Mouse (Mus musculus) megakaryocyte-erythroid progenitor cell, adult 5-6 weeks (primary cell): ENCODE results near the gene Kifc3. TPM values are rescaled to one million over a fixed set of nuclear protein-coding genes. Genes with fewer than 3 reads are reported as not detected.

Experiments used
- ATAC-seq: replicated peaks from 2 replicates; pipeline ENCODE4 v1.8.0; 2016; ENCODE audit warnings: mild to moderate bottlenecking, inconsistent platforms; ENCODE audit not compliant: severe bottlenecking, poor library complexity, low FRiP score, low TSS enrichment
- total RNA-seq, 2 experiments: library from RNA; stranded (forward) in 1 of 2; stranded (reverse) in 1 of 2; fragments of 200-1000, 215-1000 nt in 1 of 2; fragments of >200 nt in 1 of 2; fragmentation: Nextera tagmentation in 1 of 2; gene quantifications; 2 replicates each; pipeline ENCODE4 v1.2.3; 2014 to 2017

The Kifc3 gene
- total RNA-seq, 2 experiments from 2014 or later: 1.4 TPM; not detected in 1

DNA sequence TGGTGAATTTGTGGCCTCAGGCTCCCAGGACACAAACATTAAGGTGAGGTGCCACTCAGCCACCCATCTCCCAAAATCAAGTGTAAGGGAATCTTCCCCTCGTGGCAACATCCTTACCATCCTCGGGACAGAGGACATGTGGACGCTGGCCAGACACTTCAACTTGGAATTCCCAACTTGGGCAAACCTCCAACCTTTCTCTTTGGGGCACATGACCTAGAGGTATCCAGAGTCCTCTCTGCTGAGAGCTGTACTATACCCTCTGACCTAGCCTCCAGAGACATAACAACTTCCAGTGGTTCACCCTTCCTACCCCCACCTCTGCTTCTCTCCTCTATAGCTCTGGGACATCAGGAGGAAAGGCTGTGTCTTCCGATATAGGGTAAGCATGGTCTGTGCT is 109.0 kb downstream of the Kifc3 start:
- ATAC-seq: no peak

GRCm38 (mm10) chr8:95085432-95086141 is 117.0 kb downstream of the Kifc3 start:
- ATAC-seq: no peak

GRCm38 (mm10) chr8:95084744-95085431 is 117.7 kb downstream of the Kifc3 start:
- ATAC-seq: no peak

DNA sequence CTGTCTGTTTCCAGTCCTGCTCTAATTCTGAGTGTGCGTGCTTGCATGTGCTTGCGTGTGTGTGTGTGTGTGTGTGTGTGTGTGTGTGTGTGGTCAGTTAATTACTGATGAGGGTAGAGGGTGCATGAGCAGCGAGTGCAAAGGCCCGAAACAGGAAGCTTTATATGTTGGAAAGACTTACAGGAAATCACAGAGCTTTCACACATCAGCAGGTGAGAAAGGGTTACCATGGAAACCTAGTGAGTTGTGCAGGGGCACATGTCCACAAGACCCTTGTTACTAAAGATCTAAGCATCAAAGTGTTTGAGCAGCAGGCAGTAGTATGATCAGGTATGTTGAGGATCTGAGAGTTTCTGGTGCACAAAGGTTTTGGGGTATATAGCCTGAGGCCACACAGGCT is 118.4 kb downstream of the Kifc3 start:
- no peak for ATAC-seq

DNA sequence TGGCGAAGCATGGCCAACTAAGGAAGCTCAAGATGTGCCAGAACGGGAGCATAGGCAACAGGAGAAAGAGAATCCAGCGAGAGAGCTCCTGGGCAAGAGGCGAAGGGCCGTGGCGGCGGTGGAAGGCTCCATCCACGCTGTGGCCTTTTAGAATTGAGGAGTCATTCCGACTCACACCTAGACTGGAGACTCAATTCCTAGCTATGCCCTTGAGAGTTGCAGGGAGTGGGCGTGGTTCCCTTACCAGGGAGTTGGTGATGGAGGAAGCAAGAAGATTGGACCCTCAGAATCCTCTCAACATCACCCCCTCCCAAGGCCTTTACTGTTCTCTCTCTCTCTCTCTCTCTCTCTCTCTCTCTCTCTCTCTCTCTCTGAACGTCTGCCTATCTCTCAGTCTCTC is 121.0 kb downstream of the Kifc3 start:
- ATAC-seq: no peak

DNA sequence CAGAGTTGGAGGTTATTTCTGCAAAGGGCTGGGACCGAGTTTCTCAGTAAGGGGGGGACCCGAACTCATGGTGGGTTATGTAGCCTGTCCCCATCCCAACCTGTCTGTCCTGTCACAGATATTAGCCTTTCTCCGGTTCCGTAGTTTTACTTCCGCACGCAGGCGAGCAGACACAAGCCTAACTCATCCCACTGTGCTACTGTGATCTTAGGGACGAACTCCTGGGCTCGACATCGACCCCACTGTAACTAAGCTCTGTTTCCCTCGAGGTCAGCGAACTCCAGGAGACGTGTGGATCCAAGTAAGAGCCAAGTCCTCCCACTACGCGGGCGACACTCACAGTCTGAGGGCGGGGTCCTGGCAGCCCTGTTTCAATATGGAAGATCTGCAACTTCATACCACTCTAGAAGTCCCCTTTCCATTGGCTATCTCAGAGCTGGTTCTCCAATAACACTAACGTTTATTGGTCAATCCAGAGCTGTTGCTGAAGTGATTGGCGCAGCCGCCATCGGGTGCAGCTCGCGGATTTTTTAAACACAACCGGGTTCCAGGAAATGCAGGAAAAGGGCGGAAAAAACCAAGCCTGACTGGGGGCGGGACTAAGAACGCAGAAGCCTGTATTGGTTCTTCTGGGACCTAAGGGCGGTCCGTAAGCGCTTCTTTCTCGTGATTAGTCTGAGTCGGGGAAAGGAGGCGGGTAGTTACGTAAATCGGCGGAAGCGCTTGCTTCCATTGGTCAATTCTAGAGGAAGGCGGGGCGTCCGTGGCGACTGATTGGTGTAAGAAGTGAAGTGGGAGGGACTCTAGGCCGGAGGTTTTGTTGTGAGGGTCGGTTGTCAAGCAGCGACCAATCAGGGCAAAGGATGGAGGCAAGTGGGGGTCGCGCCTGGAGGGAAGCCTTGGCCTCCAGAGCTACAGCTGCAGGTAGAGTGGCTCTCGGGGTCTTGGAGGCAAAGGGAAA is 122.0 kb downstream of the Kifc3 start, which contains the start of gene Katnb1:
Katnb1 (plus strand) TSS at position 806 of the 961 bp plus-strand sequence.
- peak; percentile 95 for ATAC-seq

DNA sequence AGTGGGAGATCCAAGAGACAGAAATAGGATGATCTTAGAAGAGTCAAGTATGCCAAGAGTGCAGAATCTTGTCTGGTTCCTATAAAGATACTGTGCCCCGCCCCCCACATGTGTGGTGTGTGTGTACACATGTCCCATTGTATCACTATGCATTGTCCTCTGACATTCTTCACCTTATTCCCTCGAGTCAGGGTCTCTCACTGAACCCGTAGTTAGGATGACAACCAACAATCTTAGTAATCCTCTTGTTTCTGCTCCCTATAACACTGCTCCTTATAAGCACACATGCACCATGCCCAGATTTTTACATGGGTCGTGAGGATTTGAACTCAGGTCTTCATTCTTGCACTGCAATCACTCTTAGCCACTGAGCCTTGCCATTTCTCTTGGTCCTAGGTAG is 123.3 kb downstream of the Kifc3 start:
- no peak for ATAC-seq

GRCm38 (mm10) chr8:95078055-95078454 is 124.6 kb downstream of the Kifc3 start:
- ATAC-seq: no peak

- no peak for ATAC-seq
Observed at GRCm38 (mm10) chr8:95076151-95076550, 126.5 kb downstream of the Kifc3 start.

- ATAC-seq: no peak
Observed at GRCm38 (mm10) chr8:95075504-95075903, 127.1 kb downstream of the Kifc3 start.

GRCm38 (mm10) chr8:95067582-95067981 is 135.0 kb downstream of the Kifc3 start:
- ATAC-seq: 0 out of 2 replicates have a peak, but pooled peaks have one; percentile 65

- ATAC-seq: no peak
Observed at GRCm38 (mm10) chr8:95064531-95064930, 138.1 kb downstream of the Kifc3 start.

DNA sequence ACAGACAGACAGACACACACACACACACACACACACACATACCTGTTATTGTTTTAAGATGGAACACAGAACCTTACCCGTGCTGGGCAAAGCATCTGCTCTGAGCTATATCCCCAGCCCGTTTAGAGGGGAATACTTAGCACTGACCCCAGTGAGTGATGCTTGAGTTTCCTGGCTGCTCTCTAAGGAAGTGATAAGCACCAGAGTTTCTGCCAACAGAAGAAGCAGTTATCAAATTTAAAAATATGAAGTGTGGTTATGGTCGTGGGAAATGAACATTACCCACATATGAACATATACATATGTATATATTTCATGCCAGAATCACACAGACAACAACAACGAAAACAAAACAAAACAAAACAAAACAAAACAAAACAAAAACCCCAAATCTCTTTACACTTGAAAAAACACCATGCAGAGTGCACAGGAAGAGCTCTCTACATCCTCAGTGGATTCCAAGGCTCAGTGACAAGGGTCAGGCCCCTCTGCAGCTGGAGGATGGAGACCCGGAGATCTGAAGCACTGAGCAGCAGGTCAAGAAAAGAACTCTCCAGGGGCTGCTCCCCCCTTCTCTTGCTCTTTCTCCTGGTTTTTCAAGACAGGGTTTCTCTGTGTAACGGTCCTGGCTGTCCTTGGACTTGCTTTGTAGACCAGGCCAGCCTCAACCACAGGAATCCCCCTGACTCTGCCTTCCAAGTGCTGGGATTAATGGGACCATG is 142.6 kb downstream of the Kifc3 start:
- ATAC-seq: 0 out of 2 replicates have a peak, but pooled peaks have one; percentile 26

- ATAC-seq: no peak; the same call in 1 of the 2 replicates
Observed at GRCm38 (mm10) chr8:95058661-95059060, 144.0 kb downstream of the Kifc3 start.

GRCm38 (mm10) chr8:95056414-95056813 is 146.2 kb downstream of the Kifc3 start:
- peak; percentile 79 for ATAC-seq

GRCm38 (mm10) chr8:95054927-95055510 is 147.6 kb downstream of the Kifc3 start, which contains the start of gene Drc7:
TSS of gene Drc7 (plus strand) at chr8:95055103.
- ATAC-seq: 0 out of 2 replicates have a peak, but pooled peaks have one; percentile 20

GRCm38 (mm10) chr8:95054438-95054837 is 148.2 kb downstream of the Kifc3 start:
- no peak for ATAC-seq
